Mouse (Mus musculus): ENCODE results near the gene Pglyrp2.

DNA sequence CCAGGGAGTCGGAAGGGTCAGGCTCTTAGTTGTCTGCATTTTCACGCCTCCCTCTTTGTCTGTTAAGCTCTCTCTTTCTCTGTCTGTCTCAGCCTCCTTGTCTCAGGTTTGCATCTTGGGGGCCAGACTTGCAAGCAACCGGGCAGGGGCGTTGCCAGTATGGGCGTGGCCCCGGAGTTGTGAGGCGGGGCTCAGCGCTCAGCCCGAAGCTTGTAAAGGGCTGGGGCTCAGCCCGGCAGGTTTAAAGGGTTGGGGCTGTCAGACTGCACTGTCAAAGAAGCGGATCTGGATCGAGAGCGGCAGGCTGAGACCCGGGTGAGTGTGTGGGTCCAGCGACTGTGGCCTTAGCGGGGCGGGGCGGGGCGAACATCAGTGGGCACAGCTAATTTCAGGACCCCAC lies 28.5 kb upstream of the Pglyrp2 start, which contains the start of gene Cyp4f39:
- TF ChIP-seq CTCF (IDR thresholded peaks at IDR 0.05; ENCODE audit: borderline replicate concordance, control insufficient read depth, extremely low read depth, insufficient read depth, low read length, poor library complexity) (no peak), POLR2A (IDR thresholded peaks at IDR 0.05; ENCODE audit: control insufficient read depth, extremely low read depth, insufficient read depth, low read length, poor library complexity) (no peak)

Data from thymus, adult 2 months (tissue).